Mouse (Mus musculus) kidney, adult 8-10 months (tissue): ENCODE results near the gene Prss33.

ENCODE experiments used
- DNase-seq, 2 experiments: peaks; one replicate each; pipeline ENCODE4 v3.0.0; 2022

The Prss33 gene

GRCm38 (mm10) chr17:23825591-23825990 is 10.3 kb downstream of the Prss33 start:
- DNase-seq = no peak

- DNase-seq = no peak
Observed at GRCm38 (mm10) chr17:23823614-23824013, 12.2 kb downstream of the Prss33 start.

DNA sequence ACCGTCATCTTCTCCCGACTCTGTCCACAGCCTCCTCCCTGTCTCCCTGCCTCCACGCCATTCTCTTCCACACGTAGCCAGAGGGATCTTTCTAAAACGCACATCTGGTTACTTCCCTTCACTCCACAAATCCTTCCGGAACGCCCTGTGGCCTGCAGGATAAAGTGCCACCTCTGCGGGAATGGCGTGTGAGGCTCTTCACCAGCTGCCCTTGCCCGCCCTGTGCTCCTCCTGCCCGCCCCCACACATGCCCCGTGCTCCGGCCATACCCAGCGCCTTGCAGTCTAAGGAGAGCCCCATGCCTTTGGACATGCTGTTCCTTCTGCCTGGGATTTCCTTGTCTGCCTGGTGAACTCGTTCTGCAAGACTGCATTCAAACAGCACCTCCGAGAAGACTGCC is 12.8 kb downstream of the Prss33 start:
- DNase-seq = no peak

DNA sequence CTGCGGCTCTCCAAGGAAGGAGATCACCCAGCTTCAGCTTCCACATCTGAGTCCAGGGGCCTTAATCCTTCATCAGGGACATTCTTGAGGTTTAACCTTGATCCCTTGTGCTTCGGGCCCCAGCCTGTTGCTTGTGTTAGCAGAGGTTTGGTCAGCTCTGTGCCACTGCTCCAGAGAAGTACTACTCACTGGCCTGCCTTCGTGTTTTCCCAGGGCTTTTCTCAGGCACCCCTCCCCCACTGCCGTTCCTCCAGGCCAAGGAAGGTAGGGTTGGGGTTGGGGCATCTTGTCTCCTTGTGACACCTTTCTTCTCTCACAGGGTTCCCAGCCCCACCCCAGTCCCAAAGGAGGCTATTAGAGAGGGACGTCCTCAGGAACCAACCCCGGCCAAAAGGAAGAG is 13.8 kb downstream of the Prss33 start:
- DNase-seq = no peak

GRCm38 (mm10) chr17:23820731-23821130 is 15.1 kb downstream of the Prss33 start:
- DNase-seq = no peak

- no peak for DNase-seq
Observed at GRCm38 (mm10) chr17:23819235-23819634, 16.6 kb downstream of the Prss33 start.

- DNase-seq = no peak
Observed at GRCm38 (mm10) chr17:23818579-23818978, 17.3 kb downstream of the Prss33 start.

- DNase-seq = no peak
Observed at GRCm38 (mm10) chr17:23815641-23816040, 20.2 kb downstream of the Prss33 start.

GRCm38 (mm10) chr17:23807918-23808317 is 27.9 kb downstream of the Prss33 start:
- peak; percentile 32 to 37 for DNase-seq

DNA sequence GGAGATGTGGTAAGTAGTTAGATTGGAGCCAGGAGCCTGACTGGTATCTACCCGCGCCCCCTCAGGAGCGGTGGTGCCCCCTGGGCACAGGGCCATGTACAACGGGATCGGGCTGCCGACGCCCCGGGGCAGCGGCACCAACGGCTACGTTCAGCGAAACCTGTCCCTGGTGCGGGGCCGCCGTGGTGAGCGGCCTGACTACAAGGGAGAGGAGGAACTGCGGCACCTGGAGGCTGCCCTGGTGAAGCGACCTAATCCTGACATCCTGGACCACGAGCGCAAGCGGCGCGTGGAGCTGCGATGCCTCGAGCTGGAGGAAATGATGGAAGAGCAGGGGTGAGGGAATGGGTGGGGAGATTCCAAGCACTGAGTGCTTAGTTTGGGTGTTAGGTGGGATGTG is 29.0 kb downstream of the Prss33 start:
- DNase-seq = peak; percentile 51 to 62

GRCm38 (mm10) chr17:23804426-23805085 is 31.3 kb downstream of the Prss33 start:
- no peak for DNase-seq

- peak; percentile 70 to 74 for DNase-seq
Observed at GRCm38 (mm10) chr17:23803366-23804041, 32.4 kb downstream of the Prss33 start.

DNA sequence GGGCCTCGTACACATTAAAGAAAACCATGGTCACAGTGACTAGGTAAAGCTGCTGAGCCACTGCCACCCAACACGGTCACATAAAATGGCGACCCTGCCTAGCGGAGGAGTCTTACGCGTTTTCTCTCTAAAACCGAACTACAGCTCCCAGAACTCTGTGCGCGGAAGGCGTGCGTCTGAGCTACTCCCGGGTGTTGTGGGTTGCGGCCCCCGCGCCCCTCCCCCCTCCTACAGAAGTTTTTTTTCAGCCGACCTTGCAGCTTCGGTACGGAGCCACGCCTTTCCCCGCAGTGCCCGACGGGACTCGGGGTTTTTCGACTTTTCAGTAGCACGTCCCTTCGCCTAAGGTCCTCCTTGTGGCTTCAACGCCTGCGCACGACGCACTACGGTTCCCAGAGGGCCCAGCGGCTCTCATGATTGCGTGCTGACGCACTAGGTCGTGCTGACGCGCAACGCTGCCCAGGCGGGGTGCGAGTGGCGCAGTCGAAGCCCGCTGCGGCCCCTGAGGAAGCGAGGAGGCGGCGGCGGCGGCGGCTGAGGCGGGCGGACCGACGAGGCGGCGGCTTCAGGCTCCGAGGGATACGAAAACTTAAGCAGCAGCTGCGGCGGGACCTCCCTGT is 33.0 kb downstream of the Prss33 start:
- peak; percentile 98 to 99 for DNase-seq

GRCm38 (mm10) chr17:23801627-23802026 is 34.2 kb downstream of the Prss33 start:
- no peak for DNase-seq

GRCm38 (mm10) chr17:23797316-23797715 is 38.5 kb downstream of the Prss33 start:
- DNase-seq = no peak

DNA sequence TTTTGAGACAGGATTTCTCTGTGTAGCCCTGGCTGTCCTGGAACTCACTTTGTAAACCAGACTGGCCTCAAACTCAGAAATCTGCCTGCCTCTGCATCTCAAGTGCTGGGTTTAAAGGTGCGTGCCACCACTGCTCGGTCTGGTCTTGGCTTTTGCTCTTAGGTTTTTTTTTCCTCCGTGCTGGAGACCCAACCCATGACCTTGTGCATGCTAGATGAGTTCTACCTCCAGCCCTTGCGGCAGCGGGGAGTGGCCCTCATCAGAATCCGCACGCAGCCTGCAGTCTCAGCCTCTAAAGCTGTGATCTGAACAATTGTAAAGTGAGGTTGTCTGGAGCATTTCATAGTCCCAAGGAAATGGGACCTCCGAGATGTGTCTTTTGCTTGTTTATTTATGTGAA is 40.5 kb downstream of the Prss33 start:
- no peak for DNase-seq

GRCm38 (mm10) chr17:23791079-23791357 is 44.8 kb downstream of the Prss33 start:
- DNase-seq = no peak

DNA sequence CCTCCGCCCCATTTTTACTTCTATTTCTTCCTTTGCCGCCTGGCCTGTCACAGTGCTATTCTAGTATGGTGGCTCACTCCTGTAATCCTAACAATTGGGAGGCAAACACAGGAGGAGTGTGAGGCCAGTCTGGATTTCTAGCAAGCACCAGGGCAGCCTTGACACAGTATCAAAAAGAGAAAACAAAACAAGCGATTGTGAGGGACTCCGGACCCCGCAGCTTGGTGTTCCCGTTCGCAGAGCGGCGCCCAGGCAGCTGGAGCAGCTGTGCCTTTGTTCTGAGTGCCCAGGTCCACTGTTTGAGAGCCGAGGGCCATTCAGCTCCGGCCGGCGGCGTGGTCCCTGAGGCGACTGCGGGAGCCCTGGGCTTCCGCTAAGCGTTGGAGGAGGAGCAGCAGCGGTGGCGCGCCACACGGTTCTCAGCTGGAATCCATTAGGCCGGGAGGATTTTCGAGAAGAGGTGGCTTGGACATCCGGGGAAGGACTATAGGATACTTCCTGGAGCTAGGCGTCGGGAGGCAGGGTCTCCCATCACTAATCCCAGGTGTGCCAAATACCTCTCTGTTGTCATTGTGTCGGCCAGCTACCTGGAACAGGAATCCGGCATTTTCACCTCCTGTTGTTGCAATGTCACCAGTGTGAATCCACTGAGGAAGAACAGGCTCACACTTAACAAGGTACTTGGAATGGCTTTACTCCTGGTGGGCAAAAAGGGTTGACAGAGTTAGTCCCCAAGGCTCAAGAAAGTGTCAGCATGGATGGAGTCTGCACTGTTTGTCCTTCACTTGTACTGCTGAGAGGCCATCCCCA is 45.4 kb downstream of the Prss33 start, which contains the start of gene Srrm2:
TSS of gene Srrm2 (plus strand) at position 264 of the 810 bp plus-strand sequence.
- DNase-seq = peak in 1 of 2 experiments; percentile 45

GRCm38 (mm10) chr17:23789749-23790268 is 46.0 kb downstream of the Prss33 start:
- no peak for DNase-seq

- no peak for DNase-seq
Observed at GRCm38 (mm10) chr17:23788973-23789372, 46.9 kb downstream of the Prss33 start.

GRCm38 (mm10) chr17:23786510-23786931 is 49.3 kb downstream of the Prss33 start:
- peak in 1 of 2 experiments; percentile 17 for DNase-seq

GRCm38 (mm10) chr17:23785561-23786471 is 50.0 kb downstream of the Prss33 start, which contains the start of gene Flywch2:
TSS of gene Flywch2 (minus strand) at chr17:23786081.
- DNase-seq = peak; percentile 87 to 88
